Mouse (Mus musculus) thymus, adult 2 months (tissue): ENCODE measurements around the gene Kctd20. TPM values are rescaled to one million over a fixed set of nuclear protein-coding genes. Genes with fewer than 3 reads are reported as not detected.

ENCODE experiments used
- DNase-seq: peaks from one replicate; pipeline ENCODE4 v3.0.0; 2021
- H3K27ac ChIP-seq: fragments of 200-500 bp; 2 replicates; pipeline ENCODE4 v1.5.1; 2012; ENCODE audit warnings: low read length, control low read depth; ENCODE audit not compliant: control insufficient read depth, insufficient read depth
- H3K27me3 ChIP-seq: fragments of 200-500 bp; 2 replicates; pipeline ENCODE4 v1.6.1; 2012; ENCODE audit warnings: mild to moderate bottlenecking, low read length, moderate library complexity, mixed read lengths; ENCODE audit not compliant: control insufficient read depth, insufficient read depth
- H3K36me3 ChIP-seq: fragments of 200-500 bp; 2 replicates; pipeline ENCODE4 v1.6.1; 2012; ENCODE audit warnings: mild to moderate bottlenecking, low read length, moderate library complexity; ENCODE audit not compliant: control insufficient read depth, insufficient read depth
- H3K4me1 ChIP-seq: fragments of 200-500 bp; replicated peaks from 2 replicates; pipeline ENCODE4 v1.6.1; 2012; ENCODE audit warnings: low read length; ENCODE audit not compliant: control insufficient read depth, insufficient read depth
- H3K4me3 ChIP-seq: fragments of 200-500 bp; 2 replicates; pipeline ENCODE4 v1.5.1; 2012; ENCODE audit warnings: mild to moderate bottlenecking, low read length, control low read depth, moderate library complexity; ENCODE audit not compliant: control insufficient read depth, insufficient read depth
- CTCF ChIP-seq: fragments of 200-500 bp; IDR thresholded peaks from 2 replicates; pipeline ENCODE4 v1.5.1; 2012; ENCODE audit warnings: mild to moderate bottlenecking, control low read depth, low read length, moderate library complexity, borderline replicate concordance; ENCODE audit not compliant: control insufficient read depth, poor library complexity, insufficient read depth; ENCODE audit errors: extremely low read depth
- POLR2A ChIP-seq: fragments of 200-500 bp; IDR thresholded peaks from 2 replicates; pipeline ENCODE4 v1.6.1; 2012; ENCODE audit warnings: mild to moderate bottlenecking, low read length, control low read depth, moderate library complexity; ENCODE audit not compliant: control insufficient read depth, poor library complexity, insufficient read depth; ENCODE audit errors: extremely low read depth
- WGBS: fragments of 180-500 bp; shearing (Covaris S2); methylation state at CpG from one replicate; pipeline ENCODE4 v1.1.7; 2018; 5-methylcytosine and 5-hydroxymethylcytosine counted together
- polyA plus RNA-seq: library from polyadenylated mRNA; depleted of rRNA; stranded (reverse); fragments of >200 nt; gene quantifications from 2 replicates; pipeline ENCODE4 v1.2.3, GENCODE M21; 2012

The Kctd20 gene
- polyA plus RNA-seq, 1 experiment = 60.8 TPM

DNA sequence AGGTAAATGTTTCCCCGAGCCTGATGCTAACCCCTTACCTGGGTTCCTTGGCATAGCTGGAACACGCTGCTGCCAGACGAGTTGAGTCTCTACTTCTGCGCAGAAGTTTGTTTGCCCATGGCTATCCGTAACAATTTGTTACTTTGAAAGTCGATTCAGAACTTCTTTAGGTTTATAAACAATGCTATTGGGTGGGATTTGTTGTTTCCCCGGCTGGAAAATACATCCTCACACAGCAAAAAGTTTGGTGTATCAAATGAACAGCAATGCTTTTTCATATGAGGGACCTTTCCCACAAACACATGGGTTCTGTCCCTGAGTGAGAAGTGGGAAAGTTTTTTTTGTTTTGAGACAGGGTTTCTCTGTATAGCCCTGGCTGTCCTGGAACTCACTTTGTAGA is 8.0 kb upstream of the Kctd20 start, which contains the start of gene Pxt1:
Pxt1 (minus strand) TSS at position 101 of the 400 bp plus-strand sequence.
- no peak for DNase-seq
- no peaks in the 10 kb centered on the region for H3K36me3 ChIP-seq
- TF ChIP-seq CTCF (no peak), POLR2A (no peak)
- no peaks in the 10 kb centered on the region for H3K4me1 ChIP-seq
- 94% methylated on average over 7 of the region's 7 CpGs for WGBS
- no peak within 1 kb of the TSS for H3K27ac ChIP-seq
- H3K27me3 ChIP-seq = no peaks in the 10 kb centered on the region
- no peak within 1 kb of the TSS for H3K4me3 ChIP-seq

DNA sequence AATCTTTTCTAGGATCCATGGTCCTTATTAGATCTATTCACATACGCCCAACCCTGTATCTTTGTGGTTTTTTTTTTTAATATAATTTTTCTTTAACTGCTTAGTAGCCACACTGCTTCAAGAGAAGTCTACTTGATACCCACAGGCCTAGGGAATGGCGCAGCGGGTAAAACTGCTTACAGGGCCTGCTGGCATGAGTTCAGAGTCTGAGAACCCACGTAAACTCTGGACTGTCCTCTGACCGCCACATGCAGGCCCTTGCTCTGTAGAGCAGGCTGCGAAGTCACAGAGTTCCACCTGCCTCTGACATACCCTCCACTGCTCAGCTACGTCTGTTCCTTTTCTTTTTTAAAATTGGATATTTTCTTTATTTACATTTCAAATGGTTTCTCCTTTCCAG is 7.3 kb upstream of the Kctd20 start:
- WGBS = 93% methylated on average over 7 of the region's 7 CpGs
- H3K27me3 ChIP-seq = no peaks in the 10 kb centered on the region
- DNase-seq = no peak

DNA sequence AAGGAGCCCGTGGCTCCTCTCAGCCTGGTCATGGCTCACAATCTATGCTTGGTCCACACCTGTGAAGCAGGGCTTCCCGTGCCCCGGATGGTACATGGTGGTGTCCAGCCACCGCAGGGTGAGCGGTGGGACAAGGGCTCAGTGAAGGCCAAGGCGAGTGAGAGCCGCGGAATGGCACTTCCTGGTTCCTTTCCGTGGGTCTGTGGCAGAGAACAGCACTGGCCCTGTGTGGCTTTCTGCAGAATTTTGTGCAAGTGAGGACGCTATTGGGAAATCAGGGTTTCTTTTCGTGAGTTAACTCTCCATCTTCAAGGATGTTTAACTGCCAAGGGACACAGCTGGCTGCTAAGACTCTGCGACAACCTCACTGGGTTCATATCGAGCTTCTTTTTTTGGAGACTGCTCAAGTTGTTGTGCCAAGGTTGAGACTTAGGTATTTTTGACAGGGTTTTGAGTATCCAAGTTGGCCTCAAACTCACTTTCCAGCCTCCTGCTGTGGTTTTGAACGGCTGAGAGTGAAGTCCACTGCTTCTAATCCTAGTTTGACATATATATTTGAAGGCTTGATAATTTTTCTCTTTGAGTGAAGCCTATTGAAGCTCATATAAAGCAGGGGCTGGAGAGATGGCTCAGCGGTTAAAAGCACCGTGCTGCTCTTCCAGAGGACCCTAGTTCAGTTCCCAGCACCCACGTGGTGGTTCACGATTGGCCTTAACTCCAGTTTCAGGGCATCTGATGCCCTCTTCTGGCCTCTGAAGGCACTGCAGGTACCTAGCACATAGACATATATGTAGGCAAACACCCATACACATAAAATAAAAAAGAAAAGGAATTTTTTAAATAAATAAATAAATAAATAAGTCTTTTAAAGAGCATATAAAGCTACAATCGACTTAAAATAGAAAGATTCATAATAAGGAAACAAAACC is 4.5 kb upstream of the Kctd20 start:
- DNase-seq = no peak
- Histone ChIP-seq H3K4me3 (no peak overlapping the region), H3K27me3 (no peaks in the 10 kb centered on the region), H3K36me3 (no peaks in the 10 kb centered on the region), H3K4me1 (peaks cover 4% of the 10 kb centered on the region), H3K27ac (no peak overlapping the region)
- TF ChIP-seq POLR2A = no peak
- no peak for TF ChIP-seq CTCF
- 94% methylated on average over 19 of the region's 19 CpGs for WGBS

More for the DNA sequence above, 7.3 kb upstream of the Kctd20 start:
- H3K36me3 ChIP-seq = no peaks in the 10 kb centered on the region
- H3K27ac ChIP-seq = no peak overlapping the region
- TF ChIP-seq CTCF (no peak), POLR2A (no peak)
- H3K4me1 ChIP-seq = no peaks in the 10 kb centered on the region
- no peak overlapping the region for H3K4me3 ChIP-seq

DNA sequence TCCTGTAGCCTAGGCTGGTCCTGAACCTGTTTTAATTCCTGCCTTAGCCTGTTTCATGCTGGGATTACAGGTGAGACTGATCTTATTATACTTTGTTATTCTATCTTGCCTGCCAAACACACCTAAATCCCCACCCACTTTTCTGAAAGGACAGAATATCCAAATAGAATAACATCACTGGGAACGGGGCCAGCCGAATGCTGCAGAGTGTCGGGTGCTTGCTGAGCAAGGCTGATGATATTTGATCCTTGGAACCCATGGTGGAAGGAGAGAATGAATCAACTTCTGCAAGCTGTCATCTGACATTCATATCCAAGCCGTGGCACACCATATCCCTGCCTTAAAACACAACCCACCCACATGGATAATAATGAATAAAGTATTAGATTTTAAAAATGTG is 3.1 kb upstream of the Kctd20 start:
- Histone ChIP-seq H3K27me3 (no peaks in the 10 kb centered on the region), H3K27ac (no peak overlapping the region), H3K4me3 (no peak overlapping the region), H3K4me1 (peaks cover 10% of the 10 kb centered on the region), H3K36me3 (no peaks in the 10 kb centered on the region)
- DNase-seq = no peak
- no peak for TF ChIP-seq CTCF
- no peak for TF ChIP-seq POLR2A
- WGBS = 91% methylated on average over 4 of the region's 4 CpGs

DNA sequence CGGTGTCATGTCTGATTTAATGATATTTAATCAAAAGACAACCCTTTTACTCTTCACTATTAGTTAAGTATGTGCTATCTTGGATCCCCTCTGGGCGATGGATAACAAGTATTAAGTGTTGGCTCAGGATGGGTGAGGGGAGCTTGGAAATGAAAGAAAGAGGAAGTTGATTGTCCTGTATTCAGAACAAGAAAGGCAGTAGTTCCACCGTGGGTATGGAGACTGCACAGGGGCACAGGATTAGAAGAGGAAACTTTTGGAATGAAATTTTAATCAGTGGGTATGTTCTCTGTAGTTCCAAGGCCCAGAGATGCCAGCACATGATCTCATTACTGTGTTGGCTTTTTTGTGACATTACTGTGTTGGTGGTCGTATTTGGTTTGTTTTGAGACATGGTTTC is 999 bp upstream of the Kctd20 start:
- H3K4me3 ChIP-seq = no peak overlapping the region
- no peaks in the 10 kb centered on the region for H3K36me3 ChIP-seq
- TF ChIP-seq POLR2A (no peak), CTCF (no peak)
- DNase-seq = no peak
- H3K27ac ChIP-seq = no peak overlapping the region
- 53% methylated on average over 4 of the region's 4 CpGs for WGBS
- H3K4me1 ChIP-seq = peaks cover 19% of the 10 kb centered on the region
- H3K27me3 ChIP-seq = no peaks in the 10 kb centered on the region

DNA sequence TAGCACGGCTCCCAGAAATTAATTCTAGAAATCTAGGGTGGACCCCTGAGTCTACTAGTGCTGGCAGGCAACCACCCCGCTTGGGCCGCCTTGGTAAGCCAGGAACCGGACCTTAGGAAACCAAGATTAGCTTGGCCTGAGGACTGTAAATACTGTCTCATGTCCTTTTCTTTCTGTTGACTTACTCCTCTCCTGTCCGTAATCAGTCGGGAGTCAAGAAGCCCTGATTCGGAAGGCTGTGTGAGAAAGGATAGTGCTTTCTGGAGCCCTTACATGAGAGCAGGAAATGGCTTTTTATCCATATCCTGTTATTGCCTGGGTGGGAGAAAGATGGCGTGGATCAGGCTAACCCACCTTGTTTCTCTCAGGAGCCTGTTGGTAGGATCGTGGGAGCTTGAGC is 1.5 kb downstream of the Kctd20 start:
- H3K27ac ChIP-seq = no peak overlapping the region
- no peaks in the 10 kb centered on the region for H3K36me3 ChIP-seq
- peak overlapping the region; percentile 43 for H3K4me3 ChIP-seq
- H3K27me3 ChIP-seq = no peaks in the 10 kb centered on the region
- peaks cover 19% of the 10 kb centered on the region for H3K4me1 ChIP-seq
- TF ChIP-seq POLR2A = no peak
- no peak for TF ChIP-seq CTCF
- no peak for DNase-seq
- WGBS = 4% methylated on average over 9 of the region's 9 CpGs
